Mouse (Mus musculus): Measurements from ENCODE around the gene Gm10337.

The Gm10337 gene

DNA sequence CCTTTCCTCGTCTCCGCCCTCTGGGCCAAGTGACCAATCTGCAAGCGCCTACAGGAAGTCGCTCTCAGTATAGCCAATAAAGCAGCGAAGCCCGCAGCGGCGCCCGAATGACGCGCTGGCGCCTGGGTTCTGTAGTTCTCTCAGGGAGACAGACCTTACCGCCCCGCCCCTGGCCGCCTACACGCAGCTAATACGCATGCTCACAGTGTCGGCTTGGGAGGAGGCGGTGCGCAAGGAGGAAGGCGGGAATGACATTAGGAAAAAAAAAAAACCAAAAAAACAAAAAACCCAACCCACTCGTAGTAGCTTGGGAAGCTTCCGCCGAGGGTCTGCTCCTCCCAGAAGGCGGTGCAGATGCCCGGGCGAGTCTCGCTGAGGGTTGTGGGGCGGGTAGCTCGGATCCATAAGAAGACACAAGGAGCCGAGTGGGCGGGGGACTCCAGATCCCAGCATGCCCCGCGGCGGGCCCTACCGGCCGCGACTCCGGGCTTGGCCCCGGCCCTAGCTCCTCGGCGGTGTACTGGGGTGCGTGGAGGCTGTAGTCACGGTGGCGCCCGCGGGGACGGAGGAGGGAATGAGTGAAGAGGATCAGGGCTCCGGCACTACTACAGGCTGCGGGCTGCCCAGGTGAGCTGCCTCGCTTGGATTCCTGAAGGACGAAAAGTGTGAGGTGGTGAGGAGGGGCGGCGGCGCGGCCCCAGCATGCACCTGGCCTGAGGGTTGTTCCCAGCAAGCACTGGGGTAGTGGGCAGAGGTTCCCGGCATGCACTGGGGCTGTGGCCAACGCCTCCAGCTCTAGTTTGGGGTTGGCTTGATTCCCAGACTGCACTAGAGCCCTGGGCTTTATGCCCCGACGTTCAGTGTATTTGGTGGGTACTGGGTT, 14.7 kb downstream of the Gm10337 start, which contains the start of gene Tarbp2:
Gene Tarbp2, plus strand, starts transcription at position 217 of the 883 bp plus-strand sequence.
- peak; percentile 99 for DNase-seq

DNA sequence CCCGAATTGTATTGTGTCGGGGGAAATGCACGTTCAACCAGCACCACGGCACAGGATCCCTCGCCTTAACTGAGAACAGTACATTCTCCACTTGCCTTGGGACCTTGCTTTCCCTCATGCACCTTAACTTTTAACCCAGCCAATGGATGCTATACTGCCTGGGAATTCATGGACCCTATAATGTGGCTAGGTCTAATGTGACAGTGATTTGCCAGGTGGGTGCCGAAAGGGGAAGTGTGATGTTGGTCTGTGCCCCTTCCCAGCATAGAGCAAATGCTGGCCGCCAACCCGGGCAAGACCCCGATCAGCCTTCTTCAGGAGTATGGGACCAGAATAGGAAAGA, 15.3 kb downstream of the Gm10337 start:
- no peak for DNase-seq

DNA sequence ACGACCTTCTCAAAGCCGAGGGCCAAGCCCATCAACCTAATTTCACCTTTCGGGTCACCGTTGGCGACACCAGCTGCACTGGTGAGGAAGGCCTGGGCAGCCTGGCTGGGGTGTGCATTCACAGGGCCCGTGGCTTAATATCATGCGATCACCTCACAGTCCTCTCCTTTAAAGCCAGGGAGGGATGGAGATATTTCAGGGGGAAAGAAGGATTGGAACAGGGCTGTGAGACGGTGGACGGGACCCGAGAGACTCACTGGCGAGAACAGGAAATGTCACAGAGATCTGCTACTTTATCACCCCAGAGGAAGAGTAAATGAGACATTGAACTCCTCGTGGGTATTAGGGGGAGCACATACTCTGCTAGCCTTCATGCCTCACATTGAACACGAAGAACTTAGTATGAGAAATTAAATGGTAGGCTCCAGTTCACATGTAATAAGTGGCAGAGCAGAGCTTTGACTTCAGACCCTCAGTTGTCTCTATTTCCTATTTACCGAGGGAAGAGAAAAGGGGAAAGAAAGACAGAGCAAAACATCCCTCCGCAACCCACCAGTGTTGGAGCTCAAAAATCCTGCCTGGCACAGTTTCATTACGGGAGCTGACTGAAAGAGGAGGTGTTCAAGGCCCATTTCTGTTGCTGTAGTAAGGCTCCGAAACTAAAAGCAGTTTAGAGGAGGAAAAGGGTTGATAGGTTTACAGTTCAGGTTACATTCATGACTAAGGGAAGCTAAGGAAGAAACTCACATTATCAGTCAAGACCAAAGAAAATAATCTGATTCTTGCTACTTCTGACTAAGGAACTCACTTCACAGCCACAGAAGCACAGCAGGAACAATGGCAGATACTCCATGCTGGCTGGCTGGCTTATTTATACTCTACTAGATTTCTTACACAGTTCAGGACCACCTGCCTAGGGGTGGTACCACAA, 16.0 kb downstream of the Gm10337 start:
- DNase-seq: no peak

GRCm38 (mm10) chr15:102520416-102520815, 16.9 kb downstream of the Gm10337 start:
- no peak for DNase-seq

GRCm38 (mm10) chr15:102521480-102521879, 18.0 kb downstream of the Gm10337 start:
- DNase-seq: no peak

- DNase-seq: peak; percentile 73
Observed at GRCm38 (mm10) chr15:102524892-102525485, 21.5 kb downstream of the Gm10337 start, which contains the start of gene Npff. Gene Npff, minus strand, starts transcription at chr15:102524942.

DNA sequence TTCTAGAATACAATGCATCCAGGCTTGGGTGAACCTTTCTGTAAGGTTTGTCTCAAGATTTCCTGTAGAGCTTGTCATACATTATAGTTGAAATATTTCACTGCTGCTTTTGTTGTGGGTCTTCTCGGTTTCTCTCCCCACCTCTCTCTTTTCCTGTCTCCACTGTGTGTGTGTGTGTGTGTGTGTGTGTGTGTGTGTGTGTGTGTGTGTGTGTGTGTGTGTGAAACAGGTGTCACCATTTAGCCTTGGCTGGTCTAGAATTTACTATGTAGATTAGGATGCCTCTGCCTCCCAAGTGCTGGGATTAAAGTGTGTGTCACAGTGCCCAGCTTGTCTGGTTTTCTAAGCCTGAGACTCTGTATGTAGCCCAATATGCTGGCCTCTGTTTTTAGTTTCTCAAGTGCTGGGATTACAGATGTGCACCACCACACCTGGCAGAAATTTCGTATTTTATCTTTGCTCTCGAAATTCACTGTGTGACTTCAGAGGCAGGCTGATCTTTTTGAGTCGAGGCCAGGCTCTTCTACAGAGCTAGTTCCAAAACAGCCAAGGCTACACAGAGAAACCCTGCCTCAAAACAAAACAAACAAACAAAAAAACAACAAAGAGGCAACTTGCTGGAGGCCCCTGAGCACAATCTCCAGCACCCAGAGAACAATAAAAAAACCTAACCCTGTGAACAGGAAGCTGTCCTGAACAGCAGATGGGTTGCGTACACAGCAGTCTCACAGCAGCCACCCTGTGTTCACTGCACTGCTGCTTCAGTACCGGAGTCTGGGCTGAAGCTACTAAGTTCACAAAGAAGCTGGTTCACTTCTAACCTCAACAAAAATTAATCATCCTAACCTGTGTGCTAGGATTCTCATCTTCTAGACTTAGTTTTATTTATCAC, 22.8 kb downstream of the Gm10337 start:
- peak; percentile 36 for DNase-seq

GRCm38 (mm10) chr15:102527936-102528335, 24.4 kb downstream of the Gm10337 start:
- DNase-seq: peak; percentile 28

- no peak for DNase-seq
Observed at GRCm38 (mm10) chr15:102528396-102528795, 24.9 kb downstream of the Gm10337 start.

DNA sequence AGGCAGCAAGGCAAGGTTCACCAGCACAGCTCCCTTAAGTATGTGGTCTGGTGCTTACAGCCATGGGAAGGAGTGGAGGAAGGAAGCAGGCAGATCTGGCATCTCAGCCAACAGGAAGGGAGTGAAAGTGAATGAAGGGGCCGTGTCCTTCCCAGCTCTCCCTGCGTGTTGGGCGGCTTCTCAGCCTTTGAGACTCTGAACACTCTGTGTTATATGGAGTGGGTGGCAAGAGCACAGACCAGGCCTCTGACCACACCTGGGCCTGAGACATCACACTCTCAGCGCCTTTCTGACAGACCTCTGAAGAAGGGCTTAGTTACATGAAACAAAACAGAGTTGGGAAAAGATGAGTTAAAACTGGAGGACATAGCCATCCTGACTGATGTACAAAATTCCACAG, 27.0 kb downstream of the Gm10337 start:
- DNase-seq: no peak

DNA sequence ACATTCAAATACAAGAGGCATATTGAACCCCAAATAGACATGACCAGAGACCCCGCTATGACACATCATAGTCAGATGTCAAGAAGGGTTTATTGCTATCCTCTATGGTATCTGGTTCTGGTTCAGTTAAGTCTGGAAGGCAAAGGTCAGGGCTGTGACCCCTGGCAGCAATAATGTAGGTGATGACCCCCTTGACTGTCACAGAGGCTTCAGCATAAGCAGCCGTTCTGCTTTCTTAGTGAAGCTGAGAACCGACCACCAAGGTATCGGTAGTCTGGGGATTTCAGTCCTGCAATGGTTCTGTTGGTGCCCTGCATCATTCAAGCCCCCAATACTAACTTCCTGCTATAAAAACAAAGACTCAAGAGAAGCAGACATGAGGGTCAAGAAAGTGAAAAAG, 28.1 kb downstream of the Gm10337 start:
- no peak for DNase-seq

- no peak for DNase-seq
Observed at GRCm38 (mm10) chr15:102532106-102532900, 28.8 kb downstream of the Gm10337 start.

GRCm38 (mm10) chr15:102533926-102534325, 30.4 kb downstream of the Gm10337 start:
- no peak for DNase-seq

GRCm38 (mm10) chr15:102544801-102545200, 41.3 kb downstream of the Gm10337 start:
- DNase-seq: no peak

DNA sequence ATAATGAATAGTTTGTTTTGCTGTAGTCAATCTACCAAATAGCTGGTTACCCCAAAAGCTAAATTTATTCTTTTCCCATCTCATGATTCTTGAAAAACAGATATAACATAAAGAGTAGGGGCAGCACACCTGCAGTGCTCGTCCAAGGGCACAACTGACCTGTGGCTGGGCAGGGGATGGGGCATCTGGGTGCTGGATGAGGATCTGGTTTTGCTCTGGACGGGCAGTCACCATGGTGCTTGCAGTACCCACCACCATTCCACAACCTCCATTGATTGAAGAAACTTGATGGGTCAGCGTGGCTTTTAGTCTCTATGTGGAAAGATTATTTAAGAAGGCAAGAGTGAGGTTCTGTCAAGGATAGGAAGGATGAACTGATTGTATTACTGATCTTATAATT, 42.7 kb downstream of the Gm10337 start:
- no peak for DNase-seq

GRCm38 (mm10) chr15:102546677-102547427, 43.3 kb downstream of the Gm10337 start:
- no peak for DNase-seq

DNA sequence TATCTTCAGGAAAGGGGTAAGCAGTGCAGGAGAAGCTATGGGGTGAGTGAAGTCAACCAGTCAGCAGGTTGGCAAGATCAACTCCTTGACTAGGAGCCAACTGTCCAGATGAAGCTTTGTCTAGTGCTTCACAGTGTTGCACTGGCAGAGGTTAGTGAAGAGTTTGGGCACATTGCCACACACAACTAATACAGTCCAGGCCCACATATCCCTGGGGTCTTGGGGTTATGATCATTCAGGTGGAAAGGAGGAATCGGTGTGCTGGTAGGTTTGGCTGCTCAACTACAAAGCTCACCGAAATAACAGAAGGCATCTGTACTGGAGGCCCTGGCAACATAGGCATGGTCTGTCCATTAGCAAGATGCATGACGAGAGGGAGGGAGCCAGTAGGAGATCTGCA, 44.0 kb downstream of the Gm10337 start:
- DNase-seq: no peak

DNA sequence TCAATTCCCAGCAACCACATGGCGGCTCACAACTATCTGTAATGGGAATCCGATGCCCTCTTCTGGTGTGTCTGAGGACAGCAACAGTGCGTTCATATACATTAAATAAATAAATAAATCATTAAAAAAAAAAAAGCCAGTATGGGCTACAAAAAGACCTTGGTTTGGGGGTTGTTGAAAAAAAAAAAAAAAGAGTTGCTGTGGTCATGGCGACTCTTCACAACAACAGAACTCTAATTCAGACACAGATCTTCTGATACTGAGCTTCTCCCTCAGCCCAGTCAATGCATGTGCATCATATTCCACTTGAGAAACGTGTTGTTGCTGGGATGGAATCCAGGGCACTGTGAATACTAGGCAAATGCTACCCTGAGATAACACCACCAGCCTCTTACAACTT, 49.1 kb downstream of the Gm10337 start:
- no peak for DNase-seq

All from thymus, postnatal 25 days (tissue).